In the genomic region with DNA sequence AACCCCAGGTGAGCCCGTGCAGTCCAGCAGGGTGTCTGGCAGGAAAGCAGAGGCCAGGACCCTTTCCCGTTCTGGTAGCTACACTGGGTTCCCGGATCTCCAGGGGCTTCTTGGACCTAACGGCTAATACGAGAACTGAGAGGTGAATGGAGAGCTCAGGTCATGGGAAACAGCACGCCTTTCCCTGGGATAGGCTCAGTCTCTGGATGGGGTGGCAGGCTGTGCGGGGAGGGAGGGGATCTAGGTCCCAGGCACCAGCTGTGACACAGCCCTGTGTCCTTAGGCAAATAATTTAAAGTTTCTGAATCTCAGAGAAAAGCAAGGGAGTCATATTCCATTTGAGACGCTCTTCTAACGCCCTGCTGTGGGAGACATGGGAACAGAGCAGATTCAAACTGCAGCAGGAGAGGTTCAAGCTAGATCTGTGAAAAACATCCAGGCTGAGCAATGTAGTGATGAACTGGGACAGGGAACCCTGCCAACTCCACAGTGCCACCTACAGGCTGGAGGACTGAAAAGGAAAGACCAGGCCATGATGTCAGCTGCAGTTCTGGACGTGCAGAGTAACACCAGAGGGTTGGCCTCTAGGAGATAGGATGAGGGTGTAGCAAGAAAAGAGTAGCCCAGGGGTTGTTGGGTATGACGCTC, we compare ENCODE assay signal across 8 mouse cellular contexts.
DNase-seq lines count a peak whose midpoint lies in the region; ATAC-seq and TF ChIP-seq lines count a peak whose summit lies in the region.

No protein-coding gene starts in this region.

- 0 out of 2 replicates have a peak, but pooled peaks cover 4% of the 10 kb centered on the region for H3K4me1 ChIP-seq in lung, postnatal 0 days (ENCODE audit: insufficient read depth, low read depth, low read length)

- H3K9me3 ChIP-seq in lung, postnatal 0 days (ENCODE audit: low read length) = no peaks in the 10 kb centered on the region

- ATAC-seq in lung, postnatal 0 days = peak; percentile 71

- no peak overlapping the region for H3K9ac ChIP-seq in lung, postnatal 0 days (replicated peaks; ENCODE audit: low read depth)

- no peak overlapping the region for H3K4me3 ChIP-seq in lung, postnatal 0 days (ENCODE audit: low read depth, low read length)

- no peak for TF ChIP-seq EP300 in lung, postnatal 0 days (IDR thresholded peaks at IDR 0.05)

- WGBS in lung, postnatal 0 days = 49% methylated on average over 11 of the region's 11 CpGs

- no peaks in the 10 kb centered on the region for H3K36me3 ChIP-seq in lung, postnatal 0 days (ENCODE audit: insufficient read depth, low read length)

- no peak overlapping the region for H3K27ac ChIP-seq in lung, postnatal 0 days (ENCODE audit: low read length)

- peak; percentile 87 for DNase-seq in A20 (ENCODE audit: low read depth, low spot score)
- peak; percentile 93 for DNase-seq in MN1 (ENCODE audit: low spot score)
- DNase-seq in cerebellum, postnatal 10 days = peak; percentile 62 to 76
- peak; percentile 28 to 56 for DNase-seq in heart, adult 18-20 months
- peak; percentile 44 for DNase-seq in kidney, adult 18-20 months
- DNase-seq in lung, postnatal 0 days (ENCODE audit: low spot score) = peak; percentile 58
- peak; percentile 86 for DNase-seq in retina, postnatal 1 day
- no peak for DNase-seq in layer of hippocampus, adult 18-20 months (ENCODE audit: low spot score in 2 of 2)

- peak; percentile 80 for TF ChIP-seq CTCF in lung, postnatal 0 days (IDR thresholded peaks at IDR 0.05)

- H3K4me2 ChIP-seq in lung, postnatal 0 days (replicated peaks; ENCODE audit: low read depth, low read length) = peak overlapping the region; percentile 46

- no peaks in the 10 kb centered on the region for H3K27me3 ChIP-seq in lung, postnatal 0 days (replicated peaks; ENCODE audit: insufficient read depth, low read length)

Comparison
In these comparisons a context has a peak if more than half of its experiments do, and no peak if none do; other contexts are left out.
1. DNase-seq: peak in A20 (single experiment), MN1 (single experiment), cerebellum, postnatal 10 days (2 of 2), heart, adult 18-20 months (2 of 2), kidney, adult 18-20 months (single experiment), lung, postnatal 0 days (single experiment) and retina, postnatal 1 day (single experiment); none in layer of hippocampus, adult 18-20 months (0 of 2).